9 mouse cellular contexts compared by ENCODE assay signal in genomic region chr4:114821567-114822192, GRCm38 (mm10). TPM values are rescaled to one million over a fixed set of nuclear protein-coding genes. Genes with fewer than 3 reads are reported as not detected.
DNase-seq lines count a peak whose midpoint lies in the region; ATAC-seq and TF ChIP-seq lines count a peak whose summit lies in the region.
"Had no signal": no experiment of that assay in that cellular context is flagged by ENCODE, and none has a peak within 500 bp of the region (broad histone marks: within the 10 kb centered on the region; RNA-seq: fewer than 3 reads in every experiment).

TSS of gene Gm12830 (plus strand) at chr4:114821722.

- no peaks in the 10 kb centered on the region; the same call in 1 of the 2 replicates for H3K27me3 ChIP-seq in thymus, adult 2 months (ENCODE audit: control insufficient read depth, insufficient read depth, low read length)
- peaks cover 87% of the 10 kb centered on the region for H3K27me3 ChIP-seq in forebrain, embryonic 12.5 days
- peaks cover 46% of the 10 kb centered on the region for H3K27me3 ChIP-seq in heart, embryonic 16.5 days (ENCODE audit: control insufficient read depth, insufficient read depth, low read length)
- H3K27me3 ChIP-seq in liver, embryonic 14.5 days (ENCODE audit: control insufficient read depth, insufficient read depth, low read length) = peaks cover 11% of the 10 kb centered on the region
- peaks cover 21% of the 10 kb centered on the region for H3K27me3 ChIP-seq in neural tube, embryonic 15.5 days (replicated peaks)

- H3K27ac ChIP-seq in thymus, adult 2 months (ENCODE audit: control insufficient read depth, insufficient read depth, low read length) = no peak within 1 kb of the TSS
- H3K27ac ChIP-seq in forebrain, embryonic 12.5 days = peak within 1 kb of the TSS; percentile 46; the same call in 1 of the 2 replicates
- no peak within 1 kb of the TSS for H3K27ac ChIP-seq in heart, embryonic 16.5 days (ENCODE audit: low read length)
- no peak within 1 kb of the TSS for H3K27ac ChIP-seq in liver, embryonic 14.5 days
- no peak within 1 kb of the TSS for H3K27ac ChIP-seq in neural tube, embryonic 15.5 days (replicated peaks)

- no peaks in the 10 kb centered on the region for H3K4me1 ChIP-seq in thymus, adult 2 months (replicated peaks; ENCODE audit: control insufficient read depth, insufficient read depth, low read length)
- H3K4me1 ChIP-seq in forebrain, embryonic 12.5 days = peaks cover 30% of the 10 kb centered on the region
- H3K4me1 ChIP-seq in heart, embryonic 16.5 days (ENCODE audit: control insufficient read depth, insufficient read depth, low read length) = no peaks in the 10 kb centered on the region; the same call in 1 of the 2 replicates
- no peaks in the 10 kb centered on the region for H3K4me1 ChIP-seq in liver, embryonic 14.5 days (replicated peaks; ENCODE audit: control insufficient read depth in 2 of 2, insufficient read depth in 2 of 2, low read length in 1 of 2)
- peaks cover 18% of the 10 kb centered on the region for H3K4me1 ChIP-seq in neural tube, embryonic 15.5 days

- H3K4me2 ChIP-seq in forebrain, embryonic 12.5 days = peak within 1 kb of the TSS; percentile 58
- H3K4me2 ChIP-seq in heart, embryonic 16.5 days (ENCODE audit: low read depth, low read length) = peak within 1 kb of the TSS; percentile 87
- H3K4me2 ChIP-seq in liver, embryonic 14.5 days (ENCODE audit: low read depth) = peak within 1 kb of the TSS; percentile 36
- peak within 1 kb of the TSS; percentile 82 for H3K4me2 ChIP-seq in neural tube, embryonic 15.5 days

- no peak for TF ChIP-seq POLR2A in thymus, adult 2 months (IDR thresholded peaks at IDR 0.05; ENCODE audit: control insufficient read depth, extremely low read depth, insufficient read depth, low read length, poor library complexity)

- H3K9ac ChIP-seq in forebrain, embryonic 12.5 days = peak within 1 kb of the TSS; percentile 47; the same call in 1 of the 2 replicates
- peak within 1 kb of the TSS; percentile 74 for H3K9ac ChIP-seq in heart, embryonic 16.5 days (ENCODE audit: low read length)
- no peak within 1 kb of the TSS for H3K9ac ChIP-seq in liver, embryonic 14.5 days (replicated peaks)
- H3K9ac ChIP-seq in neural tube, embryonic 15.5 days (replicated peaks) = peak within 1 kb of the TSS; percentile 53

- no peaks in the 10 kb centered on the region for H3K9me3 ChIP-seq in forebrain, embryonic 12.5 days
- H3K9me3 ChIP-seq in heart, embryonic 16.5 days (replicated peaks; ENCODE audit: control insufficient read depth, low read length) = no peaks in the 10 kb centered on the region
- H3K9me3 ChIP-seq in liver, embryonic 14.5 days (ENCODE audit: control insufficient read depth, low read length) = no peaks in the 10 kb centered on the region
- H3K9me3 ChIP-seq in neural tube, embryonic 15.5 days (replicated peaks) = no peaks in the 10 kb centered on the region

- TF ChIP-seq CTCF in thymus, adult 2 months (IDR thresholded peaks at IDR 0.05; ENCODE audit: borderline replicate concordance, control insufficient read depth, extremely low read depth, insufficient read depth, low read length, poor library complexity) = no peak
- TF ChIP-seq CTCF in liver, embryonic 14.5 days (IDR thresholded peaks at IDR 0.05; ENCODE audit: low read depth) = no peak

- ATAC-seq in forebrain, embryonic 12.5 days (ENCODE audit: low FRiP score) = peak; percentile 87
- peak; percentile 64 for ATAC-seq in heart, embryonic 16.5 days (replicated peaks; ENCODE audit: extremely low read depth, insufficient read depth, low FRiP score)
- no peak for ATAC-seq in liver, embryonic 14.5 days (ENCODE audit: insufficient read depth)
- ATAC-seq in neural tube, embryonic 15.5 days (ENCODE audit: low FRiP score) = peak; percentile 83

- no peak for TF ChIP-seq EP300 in liver, embryonic 14.5 days (IDR thresholded peaks at IDR 0.05; ENCODE audit: low read depth)

- no peaks in the 10 kb centered on the region for H3K36me3 ChIP-seq in thymus, adult 2 months (ENCODE audit: control insufficient read depth, insufficient read depth, low read length)
- no peaks in the 10 kb centered on the region for H3K36me3 ChIP-seq in forebrain, embryonic 12.5 days (replicated peaks)
- H3K36me3 ChIP-seq in heart, embryonic 16.5 days (ENCODE audit: control insufficient read depth, insufficient read depth) = no peaks in the 10 kb centered on the region
- H3K36me3 ChIP-seq in liver, embryonic 14.5 days (replicated peaks; ENCODE audit: control insufficient read depth, insufficient read depth, low read depth) = no peaks in the 10 kb centered on the region
- H3K36me3 ChIP-seq in neural tube, embryonic 15.5 days = no peaks in the 10 kb centered on the region

- DNase-seq in thymus, adult 2 months = peak; percentile 2
- no peak for DNase-seq in thymus, postnatal 0 days (ENCODE audit: low spot score)
- DNase-seq in kidney, postnatal 14 days = peak; percentile 60
- peak in 1 of 3 experiments; percentile 0 for DNase-seq in liver, embryonic 14.5 days (ENCODE audit: low read depth in 3 of 3, low spot score in 3 of 3)
- DNase-seq in T-cell, adult 2 months (ENCODE audit: low spot score) = no peak

- H3K4me3 ChIP-seq in thymus, adult 2 months (ENCODE audit: control insufficient read depth, insufficient read depth, low read length) = peak within 1 kb of the TSS; percentile 26
- H3K4me3 ChIP-seq in forebrain, embryonic 12.5 days (replicated peaks) = peak within 1 kb of the TSS; percentile 38
- peak within 1 kb of the TSS; percentile 66 for H3K4me3 ChIP-seq in heart, embryonic 16.5 days (ENCODE audit: low read length)
- peak within 1 kb of the TSS; percentile 25 to 29 for H3K4me3 ChIP-seq in liver, embryonic 14.5 days (ENCODE audit: insufficient read depth in 1 of 2, low read depth in 2 of 2, low read length in 2 of 2)
- peak within 1 kb of the TSS; percentile 47 for H3K4me3 ChIP-seq in neural tube, embryonic 15.5 days (replicated peaks)
- H3K4me3 ChIP-seq: myocyte had no signal

- WGBS in thymus, adult 2 months = 4% methylated on average over 51 of the region's 51 CpGs
- under 1% methylated on average over 51 of the region's 51 CpGs for WGBS in forebrain, embryonic 12.5 days
- 1% methylated on average over 51 of the region's 51 CpGs for WGBS in heart, embryonic 16.5 days
- WGBS in liver, embryonic 14.5 days (ENCODE audit: insufficient replicate concordance) = 3% methylated on average over 51 of the region's 51 CpGs
- WGBS in neural tube, embryonic 15.5 days = under 1% methylated on average over 50 of the region's 51 CpGs

RNA-seq across cellular contexts. Expression of gene Gm12830, which starts in this region (rescaled TPM):
- polyA plus RNA-seq in thymus, adult 2 months (2012; rRNA removed) = not detected in 2 replicates
- polyA plus RNA-seq in thymus, postnatal 0 days (2015; fragmentation: Nextera tagmentation; extraction: Ambion mirVana) = not detected in 2 replicates
- 0.08 TPM in 1 of 2 replicates, not detected in the other for polyA plus RNA-seq in forebrain, embryonic 12.5 days (2016; fragmentation: Nextera tagmentation; extraction: Ambion mirVana)
- not detected in 2 replicates for polyA plus RNA-seq in heart, embryonic 16.5 days (2015; fragmentation: Nextera tagmentation; extraction: Ambion mirVana)
- not detected in 2 replicates for polyA plus RNA-seq in liver, embryonic 14.5 days (2012; rRNA removed)
- not detected in 2 replicates for polyA plus RNA-seq in liver, embryonic 14.5 days (2014; fragmentation: Nextera tagmentation; extraction: Ambion mirVana)
- not detected in 2 replicates for polyA plus RNA-seq in neural tube, embryonic 15.5 days (2015; fragmentation: Nextera tagmentation; extraction: Ambion mirVana)
- polyA plus RNA-seq: myocyte had no signal

Comparison
In these comparisons a context has a peak if more than half of its experiments do, and no peak if none do; other contexts are left out.
1. Peak in DNase-seq and H3K4me3 ChIP-seq in thymus, adult 2 months; RNA of the gene not detected or under 1 TPM.
2. Peak in ATAC-seq, H3K4me3 ChIP-seq, H3K27ac ChIP-seq, H3K9ac ChIP-seq and H3K4me2 ChIP-seq in forebrain, embryonic 12.5 days; RNA of the gene not detected or under 1 TPM.
3. Peak in ATAC-seq, H3K4me3 ChIP-seq, H3K9ac ChIP-seq and H3K4me2 ChIP-seq in heart, embryonic 16.5 days; RNA of the gene not detected or under 1 TPM.
4. Peak in ATAC-seq, H3K4me3 ChIP-seq, H3K9ac ChIP-seq and H3K4me2 ChIP-seq in neural tube, embryonic 15.5 days; RNA of the gene not detected or under 1 TPM.
5. H3K4me2 ChIP-seq: peak in every context shown above with its lines; median percentile 87 in heart, embryonic 16.5 days; 82 in neural tube, embryonic 15.5 days; 58 in forebrain, embryonic 12.5 days; 36 in liver, embryonic 14.5 days.